Mouse (Mus musculus): ENCODE measurements around the gene Gtpbp2. TPM values are rescaled to one million over a fixed set of nuclear protein-coding genes. Genes with fewer than 3 reads are reported as not detected.

Gtpbp2 gene
- polyA plus RNA-seq (2017; shearing (Covaris generic)): 81.2 TPM

GRCm38 (mm10) chr17:46160686-46161085 is at the start of gene Gtpbp2:
TSS of gene Gtpbp2 (plus strand) at chr17:46161032.

GRCm38 (mm10) chr17:46143578-46144423 is 17.0 kb upstream of the Gtpbp2 start, which contains the start of gene Rsph9:
TSS of gene Rsph9 (minus strand) at chr17:46144216.

GRCm38 (mm10) chr17:46152847-46153782 is 7.7 kb upstream of the Gtpbp2 start, which contains the start of gene Mad2l1bp:
TSS of gene Mad2l1bp (minus strand) at chr17:46153553.

GRCm38 (mm10) chr17:46202421-46203071 is 41.7 kb downstream of the Gtpbp2 start, which contains the start of the genes Polh and Xpo5:
TSS of gene Polh (minus strand) at chr17:46202645.
TSS of gene Xpo5 (plus strand) at chr17:46202782.

Other genes with a start within 250 kb of the Gtpbp2 start
- gene Vegfa, start 128.7 kb upstream of the Gtpbp2 start, polyA plus RNA-seq (2017; shearing (Covaris generic)): 0.29 TPM
- gene Mrps18a, start 50.0 kb upstream of the Gtpbp2 start, polyA plus RNA-seq (2017; shearing (Covaris generic)): 93.8 TPM
- 1.3 TPM for gene Rsph9, start 16.8 kb upstream of the Gtpbp2 start, polyA plus RNA-seq (2017; shearing (Covaris generic))
- 46.1 TPM for gene Mad2l1bp, start 7.5 kb upstream of the Gtpbp2 start, polyA plus RNA-seq (2017; shearing (Covaris generic))
- 5.2 TPM for gene Polh, start 41.6 kb downstream of the Gtpbp2 start, polyA plus RNA-seq (2017; shearing (Covaris generic))
- gene Xpo5, start 41.8 kb downstream of the Gtpbp2 start, polyA plus RNA-seq (2017; shearing (Covaris generic)): 36.5 TPM
- 54.0 TPM for gene Polr1c, start 87.0 kb downstream of the Gtpbp2 start, polyA plus RNA-seq (2017; shearing (Covaris generic))
- 179 TPM for gene Yipf3, start 87.0 kb downstream of the Gtpbp2 start, polyA plus RNA-seq (2017; shearing (Covaris generic))
- not detected for gene Lrrc73, start 92.5 kb downstream of the Gtpbp2 start, polyA plus RNA-seq (2017; shearing (Covaris generic))
- 29.7 TPM for gene Tjap1, start 122.0 kb downstream of the Gtpbp2 start, polyA plus RNA-seq (2017; shearing (Covaris generic))
- not detected for gene Dlk2, start 136.4 kb downstream of the Gtpbp2 start, polyA plus RNA-seq (2017; shearing (Covaris generic))
- 7.8 TPM for gene Abcc10, start 167.3 kb downstream of the Gtpbp2 start, polyA plus RNA-seq (2017; shearing (Covaris generic))
- 10.8 TPM for gene Zfp318, start 222.7 kb downstream of the Gtpbp2 start, polyA plus RNA-seq (2017; shearing (Covaris generic))

Measured in CD4-positive, CD25-positive, alpha-beta regulatory T cell (primary cell).